Mouse (Mus musculus): ENCODE results near the gene Stxbp5. TPM values are rescaled to one million over a fixed set of nuclear protein-coding genes. Genes with fewer than 3 reads are reported as not detected.

The Stxbp5 gene
- 10.3 and 10.6 TPM in 2 replicates for polyA plus RNA-seq (2012)

- TF ChIP-seq GATA1 (IDR thresholded peaks at IDR 0.05; ENCODE audit: low read length), result no peak
These were observed at the start of gene Stxbp5 for GRCm38 (mm10) chr10:9901071-9901696. Gene Stxbp5, minus strand, starts transcription at chr10:9901079.

- no peak for TF ChIP-seq GATA1 (IDR thresholded peaks at IDR 0.05; ENCODE audit: low read length)
These were observed 11.5 kb upstream of the Stxbp5 start for GRCm38 (mm10) chr10:9912395-9912794.

- TF ChIP-seq GATA1 (IDR thresholded peaks at IDR 0.05; ENCODE audit: low read length), result no peak
These were observed 7.1 kb upstream of the Stxbp5 start for GRCm38 (mm10) chr10:9907919-9908502.

GRCm38 (mm10) chr10:9907519-9907918, 6.6 kb upstream of the Stxbp5 start:
- TF ChIP-seq GATA1 (IDR thresholded peaks at IDR 0.05; ENCODE audit: low read length), result no peak

GRCm38 (mm10) chr10:9906185-9906584, 5.3 kb upstream of the Stxbp5 start:
- no peak for TF ChIP-seq GATA1 (IDR thresholded peaks at IDR 0.05; ENCODE audit: low read length)

GRCm38 (mm10) chr10:9901697-9902239, 889 bp upstream of the Stxbp5 start:
- no peak for TF ChIP-seq GATA1 (IDR thresholded peaks at IDR 0.05; ENCODE audit: low read length)

GRCm38 (mm10) chr10:9900315-9901070, 386 bp downstream of the Stxbp5 start:
- no peak for TF ChIP-seq GATA1 (IDR thresholded peaks at IDR 0.05; ENCODE audit: low read length)

- no peak for TF ChIP-seq GATA1 (IDR thresholded peaks at IDR 0.05; ENCODE audit: low read length)
These were observed 1.1 kb downstream of the Stxbp5 start for GRCm38 (mm10) chr10:9899816-9900215.

GRCm38 (mm10) chr10:9899086-9899485, 1.8 kb downstream of the Stxbp5 start:
- no peak for TF ChIP-seq GATA1 (IDR thresholded peaks at IDR 0.05; ENCODE audit: low read length)

- TF ChIP-seq GATA1 (IDR thresholded peaks at IDR 0.05; ENCODE audit: low read length), result no peak
These were observed 3.0 kb downstream of the Stxbp5 start for GRCm38 (mm10) chr10:9897852-9898251.

- TF ChIP-seq GATA1 (IDR thresholded peaks at IDR 0.05; ENCODE audit: low read length), result no peak
These were observed 7.3 kb downstream of the Stxbp5 start for GRCm38 (mm10) chr10:9893562-9893961.

- no peak for TF ChIP-seq GATA1 (IDR thresholded peaks at IDR 0.05; ENCODE audit: low read length)
These were observed 11.2 kb downstream of the Stxbp5 start for GRCm38 (mm10) chr10:9889651-9890050.

GRCm38 (mm10) chr10:9888655-9889054, 12.2 kb downstream of the Stxbp5 start:
- TF ChIP-seq GATA1 (IDR thresholded peaks at IDR 0.05; ENCODE audit: low read length), result no peak

- TF ChIP-seq GATA1 (IDR thresholded peaks at IDR 0.05; ENCODE audit: low read length), result no peak
These were observed 20.7 kb downstream of the Stxbp5 start for GRCm38 (mm10) chr10:9880070-9880728.

- no peak for TF ChIP-seq GATA1 (IDR thresholded peaks at IDR 0.05; ENCODE audit: low read length)
These were observed 21.9 kb downstream of the Stxbp5 start for GRCm38 (mm10) chr10:9878821-9879489.
